Mouse (Mus musculus) ZHBTc4 (cell line): Measurements from ENCODE around the gene Metap1d.

Source experiments
- DNase-seq: peaks from one replicate; pipeline ENCODE4 v3.0.0-alpha.2; 2011; ENCODE audit warnings: low read depth, low spot score

The Metap1d gene

GRCm38 (mm10) chr2:71544391-71545285 is 91.6 kb downstream of the Metap1d start:
- peak; percentile 64 for DNase-seq

DNA sequence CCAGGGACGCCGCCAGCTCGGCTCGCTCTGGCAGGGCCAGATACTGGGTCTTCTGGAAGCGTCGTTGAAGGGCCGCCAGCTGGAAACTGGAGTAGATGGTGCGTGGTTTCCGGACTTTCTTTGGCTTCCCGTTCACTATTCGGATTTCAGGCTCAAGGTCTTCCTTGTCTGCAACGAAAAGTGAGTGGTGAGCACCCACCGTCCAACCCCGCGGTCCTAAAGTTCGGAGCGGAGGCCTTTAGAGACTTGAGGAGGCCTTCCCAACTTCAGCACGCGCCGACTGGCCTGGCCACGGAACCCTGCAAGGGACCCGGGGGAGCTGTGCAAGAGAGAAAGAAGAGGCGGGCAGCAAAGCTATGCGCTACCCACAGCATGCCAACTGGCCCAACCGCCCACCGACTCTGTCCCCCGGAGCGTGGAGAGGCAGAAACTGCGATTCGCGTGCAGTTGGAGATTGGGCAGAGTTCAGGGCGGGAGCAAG is 92.4 kb downstream of the Metap1d start:
- DNase-seq = no peak

DNA sequence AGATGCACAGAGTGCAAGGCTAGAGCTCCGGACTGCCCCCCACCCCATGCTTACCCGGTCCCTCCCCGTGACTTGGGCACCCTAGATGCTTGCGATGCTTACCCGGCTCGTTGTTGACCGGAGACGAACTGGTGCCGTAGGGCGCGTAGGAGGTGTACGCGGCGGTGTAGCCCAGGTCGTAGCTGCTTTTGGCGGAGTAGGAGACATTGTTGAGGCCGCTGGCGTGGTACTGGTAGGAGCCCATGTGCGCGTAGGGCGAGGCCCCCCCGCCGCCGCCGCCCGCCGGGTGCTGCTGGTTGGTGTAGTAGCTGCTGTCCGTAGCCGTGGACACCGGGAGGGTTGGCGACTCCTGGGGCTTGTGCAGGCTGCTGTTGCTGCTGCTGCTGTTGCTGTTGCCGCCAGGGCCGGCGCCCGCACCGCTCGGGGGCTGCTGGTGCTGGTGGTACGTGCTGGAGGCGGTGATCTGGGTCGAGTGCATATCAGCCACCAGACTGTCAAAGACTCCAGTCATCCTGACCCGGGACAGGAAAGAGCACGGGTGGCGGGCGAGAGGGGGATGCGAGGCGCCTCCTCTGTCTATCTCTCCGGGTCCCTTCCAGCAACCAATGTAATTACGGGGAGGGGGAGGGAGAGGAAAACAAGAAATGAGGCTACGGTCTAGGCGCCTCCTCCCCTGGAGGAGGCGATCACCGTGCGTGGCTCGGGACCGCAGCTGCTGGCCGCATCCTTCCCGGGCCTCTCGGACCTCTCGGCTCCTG is 93.0 kb downstream of the Metap1d start:
- DNase-seq = peak; percentile 76

DNA sequence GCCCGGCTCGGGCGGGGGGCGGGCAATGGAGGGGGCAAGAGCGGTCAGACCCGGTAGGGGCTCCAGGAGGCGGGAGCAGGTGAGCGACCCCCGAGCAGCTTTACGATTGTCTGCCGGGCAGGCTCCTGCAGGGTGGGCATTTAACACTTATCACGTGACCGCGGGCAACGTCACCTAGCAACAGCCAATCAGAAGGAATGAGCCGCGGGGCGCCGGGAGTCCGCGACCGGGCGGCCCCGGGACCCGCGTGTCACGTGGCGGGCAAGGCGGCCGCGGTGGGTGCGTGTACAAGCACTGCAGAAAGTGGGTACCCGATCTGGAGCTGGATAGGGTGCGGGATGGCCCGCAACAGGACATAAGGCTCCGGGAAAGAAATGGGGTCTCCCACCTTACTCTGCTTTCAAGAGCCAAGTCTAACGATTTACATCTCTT is 93.6 kb downstream of the Metap1d start, which contains the start of gene Dlx2:
Gene Dlx2, minus strand, starts transcription at position 115 of the 432 bp plus-strand sequence.
- peak; percentile 82 for DNase-seq

DNA sequence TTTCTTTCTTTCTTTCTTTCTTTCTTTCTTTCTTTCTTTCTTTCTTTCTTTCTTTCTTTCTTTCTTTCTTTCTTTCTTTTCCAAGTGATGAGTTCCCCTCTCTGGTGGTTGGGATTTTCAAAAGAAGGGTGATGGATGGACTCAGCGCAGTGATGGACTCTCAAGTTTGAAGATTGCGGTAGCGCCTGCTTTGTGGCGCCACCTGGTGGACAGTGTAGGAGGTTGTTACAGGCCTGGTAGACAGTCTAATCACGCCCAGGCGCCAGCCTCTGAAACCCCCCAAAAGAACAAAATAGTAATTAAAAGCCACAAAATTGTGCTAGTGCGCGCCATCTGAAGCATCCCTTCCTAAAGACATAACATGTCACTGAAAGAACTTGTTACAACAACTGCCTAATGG is 94.8 kb downstream of the Metap1d start:
- DNase-seq = peak; percentile 90

DNA sequence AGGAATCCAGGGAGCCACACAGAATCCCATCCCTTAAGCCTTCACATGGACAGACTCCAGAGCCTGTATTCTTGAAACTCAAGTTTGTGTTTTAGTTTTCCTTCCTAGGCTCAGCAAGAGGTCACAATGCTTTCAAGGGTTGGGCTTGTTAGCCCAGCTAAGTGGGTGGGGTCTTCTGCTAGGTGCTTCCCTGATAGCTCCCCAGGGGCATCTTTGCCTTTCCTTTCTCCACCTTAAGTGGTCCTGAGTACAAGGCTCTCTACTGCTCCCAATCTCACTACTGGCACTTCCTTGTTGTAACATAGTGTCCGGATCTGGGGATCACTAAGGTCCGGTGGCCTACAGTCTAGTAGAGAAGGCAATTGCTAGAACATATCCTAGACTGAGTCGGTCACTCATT is 97.3 kb downstream of the Metap1d start:
- peak; percentile 65 for DNase-seq

- DNase-seq = no peak
Measured at GRCm38 (mm10) chr2:71551704-71552103, 98.6 kb downstream of the Metap1d start.

DNA sequence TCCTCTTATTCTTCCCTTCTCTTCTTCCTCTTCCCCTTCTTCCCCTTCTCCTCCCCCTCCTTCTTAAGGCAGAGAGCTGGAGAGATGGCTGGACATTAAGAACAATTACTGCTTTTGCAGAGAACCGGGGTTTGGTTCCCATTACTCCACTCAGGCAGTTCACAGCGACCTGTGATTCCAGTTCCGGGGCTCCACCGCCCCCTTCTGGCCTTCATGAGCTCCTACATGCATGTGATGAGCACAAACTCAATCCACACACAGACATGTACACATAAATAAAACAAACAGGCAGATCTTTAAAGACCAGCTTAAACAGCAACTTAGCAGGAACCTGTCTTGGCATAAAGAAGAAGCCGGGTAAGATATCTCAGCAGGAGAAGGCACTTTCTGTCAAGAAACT is 103.0 kb downstream of the Metap1d start:
- peak; percentile 81 for DNase-seq

DNA sequence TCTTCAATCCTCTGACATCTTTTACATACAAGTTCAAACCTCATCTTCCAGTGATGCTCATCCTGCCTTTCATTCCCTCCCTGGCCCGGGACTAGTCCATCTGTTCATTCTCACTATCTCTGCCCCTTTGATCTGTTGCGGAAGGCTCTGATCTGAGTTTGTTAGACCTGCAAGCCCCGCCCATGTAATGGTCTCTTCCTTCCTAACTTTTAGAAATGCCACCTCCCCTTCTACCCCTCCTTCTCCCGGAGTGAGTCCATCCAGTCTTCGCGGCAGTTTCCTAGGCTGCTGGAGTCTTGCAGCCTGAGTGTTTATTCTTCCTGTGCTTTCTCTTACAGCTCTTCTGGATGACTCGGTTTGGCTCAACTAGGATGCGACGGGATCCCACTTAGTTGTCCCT is 113.4 kb downstream of the Metap1d start:
- peak; percentile 66 for DNase-seq

DNA sequence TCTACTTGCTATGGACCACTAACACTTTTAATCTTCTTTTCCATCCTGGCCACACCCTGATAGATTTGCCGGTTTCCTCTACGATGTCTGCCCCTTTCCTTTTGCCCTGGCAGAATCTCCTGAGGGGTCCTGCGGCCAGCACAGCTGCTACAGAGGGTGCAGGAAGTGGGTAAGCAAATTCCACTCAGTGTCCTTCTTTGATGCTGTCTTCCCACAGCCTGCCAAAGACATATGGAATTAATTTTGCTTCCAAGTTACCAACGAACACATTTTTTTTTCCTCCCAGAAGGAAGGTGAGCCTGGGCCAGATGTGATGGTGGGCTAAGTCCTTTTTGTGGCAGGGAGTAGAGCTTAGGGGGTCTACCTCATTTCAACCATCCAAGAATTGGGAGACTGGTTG is 120.7 kb downstream of the Metap1d start:
- DNase-seq = no peak
